Mouse (Mus musculus) heart, postnatal 0 days (tissue): Measurements from ENCODE around the gene Hist1h3c.

Experiments
- CTCF ChIP-seq: IDR thresholded peaks from 2 replicates; pipeline ENCODE4 v1.5.1; 2016; ENCODE audit warnings: antibody characterized with exemption, control low read depth, low read depth
- EP300 ChIP-seq: IDR thresholded peaks from 2 replicates; pipeline ENCODE4 v1.6.1; 2016; ENCODE audit warnings: antibody characterized with exemption, low read depth

DNA sequence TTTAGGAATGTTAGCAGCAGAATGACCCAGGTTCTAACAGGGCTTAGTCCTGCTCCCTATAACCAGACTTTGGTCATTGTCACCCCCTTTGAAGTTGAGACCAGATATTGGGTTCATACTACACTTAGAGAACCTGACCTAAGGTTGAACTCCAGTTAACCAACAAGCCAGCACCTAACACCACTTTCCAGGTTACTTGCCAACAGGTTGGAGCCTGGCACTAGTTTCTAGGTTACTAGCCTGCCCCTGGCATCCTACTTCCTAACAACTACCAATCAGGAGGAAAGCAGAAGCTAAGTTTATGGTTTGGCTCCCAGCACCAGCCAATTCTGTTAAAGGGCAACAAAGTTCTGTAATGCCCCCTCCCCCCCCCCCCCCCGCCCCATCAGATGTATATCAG, 20.2 kb downstream of the Hist1h3c start:
- TF ChIP-seq EP300 (no peak), CTCF (no peak)
